Mouse (Mus musculus): ENCODE results near the gene Ak4. TPM values are rescaled to one million over a fixed set of nuclear protein-coding genes. Genes with fewer than 3 reads are reported as not detected.
"Not testable (repeated sequence)": the region's sequence is repeated elsewhere in the genome, so short reads cannot be mapped to it uniquely, and the experiment has no call there.

The Ak4 gene
- total RNA-seq (2022) = 10 to 100 TPM in 2 of 4 experiments, 1 to 10 TPM in 2; 6.7 to 14.0 (median 9.6) TPM

DNA sequence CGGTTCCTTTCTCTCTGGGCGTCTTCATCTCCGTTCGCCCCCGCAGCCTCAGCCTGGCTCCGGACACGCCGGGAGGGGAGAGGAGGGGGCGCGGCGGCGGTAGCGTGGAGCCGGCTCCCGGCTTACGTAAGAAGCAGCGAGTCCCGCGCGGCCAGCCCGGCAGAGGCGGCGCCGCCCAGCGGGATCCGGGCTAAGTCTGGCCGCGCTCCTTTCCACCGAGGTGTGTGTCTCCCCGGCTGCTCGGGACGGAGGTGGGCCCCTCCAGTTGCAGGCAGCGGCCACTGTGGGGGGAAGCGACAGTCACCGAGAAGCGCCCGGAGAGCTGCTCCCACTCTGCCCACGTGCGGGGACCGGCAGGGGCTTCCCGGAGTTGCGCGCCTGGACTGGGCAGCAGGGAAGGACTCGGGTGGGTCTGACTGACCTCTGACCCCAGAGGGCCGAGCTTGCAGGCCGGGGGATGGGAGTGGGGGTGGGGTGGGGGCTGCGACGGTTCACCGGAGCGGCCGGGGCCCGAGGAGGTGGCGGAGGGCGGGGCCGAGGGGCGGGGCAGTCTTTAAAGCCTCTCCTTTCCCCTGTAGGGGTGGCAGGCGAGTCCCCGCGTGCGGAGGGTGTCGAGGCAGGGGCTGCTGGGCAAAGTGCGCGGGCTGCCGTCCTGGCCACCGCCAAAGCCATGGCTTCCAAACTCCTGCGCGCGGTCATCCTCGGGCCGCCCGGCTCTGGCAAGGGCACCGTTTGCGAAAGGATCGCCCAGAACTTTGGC, at the start of gene Ak4:
TSS of gene Ak4 (plus strand) at position 127 of the 760 bp plus-strand sequence.
- peak; percentile 26 for DNase-seq

DNA sequence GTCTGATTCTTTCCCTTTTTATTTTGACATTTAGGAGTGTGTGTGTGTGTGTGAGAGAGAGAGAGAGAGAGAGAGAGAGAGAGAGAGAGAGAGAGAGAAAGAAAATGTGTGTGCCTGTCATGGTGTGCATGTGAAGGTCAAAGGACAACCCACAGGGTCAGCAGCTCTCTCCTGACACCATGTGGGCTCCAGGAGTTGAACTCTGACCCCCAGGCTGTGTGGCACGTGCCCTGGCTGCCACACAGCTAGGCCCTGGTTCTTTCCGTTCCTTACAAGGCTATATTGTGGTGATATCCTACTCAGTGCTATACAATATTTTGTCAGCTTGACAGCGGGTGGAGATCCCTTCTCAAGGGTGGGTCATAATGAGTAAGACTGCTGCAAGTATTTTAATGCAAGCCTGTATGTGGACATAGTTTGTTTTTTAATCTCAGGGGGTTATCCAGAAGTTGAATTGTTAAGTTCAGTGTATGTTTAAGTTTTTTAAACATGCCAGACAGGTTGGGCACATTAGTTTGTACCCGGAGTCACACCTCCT, 49.3 kb upstream of the Ak4 start:
- DNase-seq = no peak

DNA sequence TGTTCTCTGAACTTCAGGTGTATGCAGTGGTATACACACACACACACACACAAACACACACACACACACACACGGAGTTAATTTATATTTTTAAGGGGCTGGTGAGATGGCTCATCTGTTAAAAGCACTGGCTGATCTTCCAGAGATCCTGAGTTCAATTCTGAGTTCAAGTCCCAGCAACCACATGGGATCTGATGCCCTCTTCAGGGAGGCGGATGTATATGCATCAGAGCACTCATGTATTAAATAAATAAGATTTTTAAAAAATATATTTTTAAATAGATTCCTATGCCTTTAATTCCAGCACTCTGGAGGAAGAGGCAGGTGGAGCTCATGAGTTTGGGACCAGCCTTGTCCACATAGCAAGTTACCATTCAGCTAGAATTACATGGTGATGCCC, 46.8 kb upstream of the Ak4 start:
- DNase-seq = no peak

DNA sequence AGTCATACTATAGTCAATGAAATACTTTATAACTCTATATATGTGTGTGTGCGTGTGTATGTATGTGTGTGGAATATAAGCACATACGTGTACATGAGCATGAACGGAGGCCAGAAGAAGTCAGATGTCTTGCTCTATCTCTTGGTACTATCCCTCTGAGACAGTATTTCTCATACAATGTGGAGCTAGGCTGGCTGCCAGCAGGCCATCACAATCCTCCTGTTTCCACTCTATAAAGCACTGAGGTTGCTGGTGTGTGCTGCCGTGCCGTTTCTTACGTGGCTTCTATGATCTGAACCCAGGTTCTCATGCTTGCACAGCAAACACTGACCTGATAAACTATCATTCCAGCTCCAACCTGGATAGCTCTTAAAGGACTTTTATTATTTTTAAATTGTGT, 46.3 kb upstream of the Ak4 start:
- DNase-seq = no peak

- no peak for DNase-seq
These were observed 45.0 kb upstream of the Ak4 start for GRCm38 (mm10) chr4:101374104-101374503.

GRCm38 (mm10) chr4:101376835-101377234, 42.2 kb upstream of the Ak4 start:
- DNase-seq = no peak

DNA sequence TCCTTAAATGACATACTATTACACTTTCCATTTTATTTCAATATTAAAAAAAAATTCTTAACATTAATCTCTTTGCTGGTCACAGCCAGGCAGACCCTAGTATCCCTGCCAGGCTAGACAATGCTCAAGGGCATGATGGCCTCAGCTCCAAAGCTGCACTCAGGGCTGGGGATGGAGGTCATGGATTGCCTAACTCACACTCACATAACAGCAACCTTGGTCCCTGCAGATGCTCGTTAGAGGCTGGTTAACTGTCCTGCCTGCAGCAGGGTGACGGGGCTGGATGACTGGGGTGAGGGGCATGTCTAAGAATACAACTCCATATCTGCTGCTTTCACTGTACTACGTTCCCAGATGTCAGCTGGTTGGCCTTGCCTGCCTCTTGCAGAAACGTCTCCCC, 40.8 kb upstream of the Ak4 start:
- peak; percentile 79 for DNase-seq

DNA sequence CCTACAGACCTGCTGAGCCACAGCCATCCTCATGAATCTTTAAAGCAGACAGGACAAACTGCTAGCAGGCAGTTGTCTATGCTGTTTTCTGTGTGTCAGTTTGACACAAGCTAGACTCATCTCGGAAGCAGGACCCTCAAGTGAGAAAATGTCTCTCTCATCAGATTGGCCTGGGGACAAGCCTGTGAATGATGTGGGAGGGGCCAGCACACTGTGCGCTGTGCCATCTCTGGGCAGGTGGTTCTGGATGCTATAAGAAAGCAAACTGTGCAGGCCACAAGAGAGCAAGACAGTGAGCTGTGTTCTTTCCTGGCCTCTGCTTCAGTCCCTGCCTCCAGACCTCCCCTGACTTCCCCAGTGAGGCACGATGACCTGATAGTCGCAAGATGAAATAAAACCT, 40.3 kb upstream of the Ak4 start:
- no peak for DNase-seq

DNA sequence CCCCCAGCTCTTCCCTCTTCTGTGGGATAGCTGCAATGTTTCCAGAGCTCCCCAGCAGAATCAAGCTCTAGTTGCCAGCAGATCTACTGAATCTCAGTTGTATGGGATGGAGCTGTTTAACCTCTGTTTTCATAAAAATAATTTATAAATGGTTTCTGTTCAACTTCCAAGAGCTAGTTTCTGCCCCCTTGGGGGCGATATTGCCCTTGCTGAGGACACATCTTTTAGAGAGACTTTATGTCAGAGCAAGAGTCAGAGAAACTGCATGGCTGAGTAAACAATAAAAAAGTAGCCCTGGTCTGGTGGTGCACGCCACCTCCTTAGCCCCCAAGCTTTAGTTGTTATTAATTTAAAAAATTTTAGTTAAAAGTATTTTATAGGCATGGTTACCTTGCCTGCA, 34.1 kb upstream of the Ak4 start:
- no peak for DNase-seq

GRCm38 (mm10) chr4:101388246-101388645, 30.8 kb upstream of the Ak4 start:
- no peak for DNase-seq

GRCm38 (mm10) chr4:101388656-101389055, 30.4 kb upstream of the Ak4 start:
- not testable (repeated sequence) for DNase-seq

DNA sequence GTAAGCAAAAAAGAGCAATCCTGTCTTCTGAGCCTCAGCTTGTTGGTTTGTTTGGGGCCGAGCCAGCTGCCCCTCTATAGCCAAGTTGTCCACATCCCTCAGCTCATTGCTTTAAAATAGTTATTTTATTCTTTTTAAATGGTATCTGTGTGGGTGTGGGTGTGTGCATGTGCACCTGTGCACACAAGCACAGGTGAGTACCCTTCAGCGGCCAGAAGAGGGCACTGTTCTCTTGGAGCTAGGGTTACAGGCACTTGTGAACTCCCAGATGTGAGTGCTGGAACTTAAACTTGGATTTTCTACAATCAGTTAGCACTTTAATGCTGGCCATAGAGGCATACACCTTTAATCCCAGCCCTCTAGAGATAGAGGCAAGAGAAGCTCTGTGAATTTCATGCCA, 26.8 kb upstream of the Ak4 start:
- DNase-seq = no peak

- DNase-seq = no peak
These were observed 25.8 kb upstream of the Ak4 start for GRCm38 (mm10) chr4:101393292-101393711.

GRCm38 (mm10) chr4:101395021-101395533, 24.0 kb upstream of the Ak4 start:
- DNase-seq = no peak

GRCm38 (mm10) chr4:101400025-101400594, 19.0 kb upstream of the Ak4 start:
- no peak for DNase-seq

- DNase-seq = no peak
These were observed 17.1 kb upstream of the Ak4 start for GRCm38 (mm10) chr4:101401945-101402344.

DNA sequence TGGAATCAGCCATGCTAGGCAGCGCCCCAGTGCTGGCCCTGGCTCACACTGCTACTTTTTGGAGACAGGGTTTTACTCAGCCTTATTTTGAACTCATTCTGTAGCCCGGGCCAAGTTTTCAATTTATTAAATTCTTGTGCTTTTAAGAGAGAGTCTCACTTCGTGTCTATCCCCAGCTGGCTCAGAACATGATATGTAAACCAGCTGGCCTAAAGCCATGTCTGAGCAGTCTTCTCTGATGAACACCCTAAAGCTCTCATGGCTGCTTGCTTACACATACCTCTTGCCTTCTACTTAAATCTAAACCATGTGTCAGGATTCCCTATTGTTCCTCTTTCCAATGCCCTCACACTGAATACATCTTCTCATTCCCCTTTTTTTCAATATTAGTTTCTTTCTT, 14.2 kb upstream of the Ak4 start:
- no peak for DNase-seq

GRCm38 (mm10) chr4:101406411-101407196, 12.5 kb upstream of the Ak4 start:
- DNase-seq = no peak

DNA sequence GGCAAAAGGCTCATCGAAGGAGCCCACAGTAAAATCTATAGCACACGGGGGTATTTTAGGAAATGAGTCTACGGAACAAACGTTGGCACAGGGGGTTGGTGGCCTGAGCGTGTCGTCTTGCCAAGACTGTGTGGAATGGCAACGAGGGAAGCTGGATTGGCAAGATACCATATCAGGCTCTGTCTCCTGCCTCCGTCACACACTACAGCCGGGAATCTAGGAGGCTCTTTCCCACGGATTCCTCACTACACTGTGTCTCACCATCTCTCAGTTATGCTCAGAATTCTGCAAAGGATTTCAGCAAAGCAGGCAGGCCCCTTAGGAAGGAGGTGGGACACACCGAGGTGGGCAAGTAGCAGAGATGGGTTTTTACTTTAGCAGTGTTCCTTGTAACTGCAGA, 2.1 kb upstream of the Ak4 start:
- DNase-seq = no peak

- DNase-seq = no peak
These were observed 1.1 kb downstream of the Ak4 start for GRCm38 (mm10) chr4:101419911-101420880.

GRCm38 (mm10) chr4:101422996-101423395, 3.9 kb downstream of the Ak4 start:
- DNase-seq = no peak

DNA sequence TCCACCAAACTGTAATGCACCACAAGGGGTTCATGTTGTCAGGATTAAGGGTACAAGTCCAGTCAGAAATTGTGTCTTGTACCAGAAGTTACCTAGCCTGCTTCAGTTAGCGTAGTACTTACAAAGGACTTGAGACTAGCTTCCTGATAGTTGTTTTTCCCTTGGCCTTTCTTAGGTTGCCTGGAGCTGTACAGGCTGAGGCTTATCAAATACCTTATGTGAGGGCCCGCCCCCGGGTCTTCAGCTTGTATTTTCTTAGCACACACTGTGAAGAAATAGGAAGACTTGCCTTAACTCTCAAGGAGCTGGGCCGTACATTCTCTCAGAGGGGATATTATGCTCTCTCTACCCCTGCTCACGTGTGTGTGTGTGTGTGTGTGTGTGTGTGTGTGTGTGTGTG, 4.5 kb downstream of the Ak4 start:
- no peak for DNase-seq

All from adrenal gland, adult 8-10 months (tissue).